16 mouse cellular contexts compared by ENCODE assay signal in genomic region chr4:105384826-105385225, GRCm38 (mm10).
"Had no signal": no experiment of that assay in that cellular context is flagged by ENCODE, and none has a peak within 500 bp of the region (broad histone marks: within the 10 kb centered on the region; RNA-seq: fewer than 3 reads in every experiment).

No protein-coding gene starts in this region.

- H3K27ac ChIP-seq: kidney, postnatal 0 days; layer of hippocampus, adult 2 months; liver, embryonic 13.5 days; lung, embryonic 15.5 days; midbrain, embryonic 13.5 days; neural tube, embryonic 13.5 days; stomach, postnatal 0 days had no signal

- H3K4me2 ChIP-seq: liver, embryonic 13.5 days; lung, embryonic 15.5 days; midbrain, embryonic 13.5 days; neural tube, embryonic 13.5 days had no signal

- ATAC-seq: intestine, postnatal 0 days; liver, postnatal 0 days; midbrain, embryonic 13.5 days had no signal

- H3K4me3 ChIP-seq: layer of hippocampus, adult 2 months; liver, embryonic 13.5 days; lung, embryonic 15.5 days; midbrain, embryonic 13.5 days; myocyte; neural tube, embryonic 13.5 days had no signal

- H3K27me3 ChIP-seq: liver, embryonic 13.5 days; lung, embryonic 15.5 days; midbrain, embryonic 13.5 days; neural tube, embryonic 13.5 days had no signal

- H3K36me3 ChIP-seq: liver, embryonic 13.5 days; lung, embryonic 15.5 days; midbrain, embryonic 13.5 days; neural tube, embryonic 13.5 days had no signal

- DNase-seq: kidney, adult 8-10 months; kidney, postnatal 4 days; left cerebral cortex, postnatal 4 days; liver, embryonic 13.5 days; liver, postnatal 0 days; right cerebral cortex, adult 18-20 months; right cerebral cortex, postnatal 25 days; thymus, postnatal 4 days had no signal

- H3K9ac ChIP-seq: liver, embryonic 13.5 days; liver, postnatal 0 days; lung, embryonic 15.5 days; midbrain, embryonic 13.5 days; neural tube, embryonic 13.5 days had no signal

- H3K9me3 ChIP-seq: liver, embryonic 13.5 days; lung, embryonic 15.5 days; midbrain, embryonic 13.5 days had no signal

- H3K4me1 ChIP-seq: liver, embryonic 13.5 days; lung, embryonic 15.5 days; midbrain, embryonic 13.5 days; neural tube, embryonic 13.5 days had no signal
